Mouse (Mus musculus) activated CD4-positive, CD25-positive, alpha-beta regulatory T cell, adult 4 months (primary cell): ENCODE results near the gene Coro1b. TPM values are rescaled to one million over a fixed set of nuclear protein-coding genes. Genes with fewer than 3 reads are reported as not detected.

Source experiments
- ATAC-seq: one replicate; pipeline ENCODE4 v1.8.0; 2017
- polyA plus RNA-seq, 2 experiments: library from polyadenylated mRNA; unstranded; fragments of 100-300 nt; shearing (Covaris generic); gene quantifications; one replicate each; pipeline ENCODE4 v1.2.1; 2017

Coro1b gene
- polyA plus RNA-seq, 2 experiments from 2014 or later, result 212 to 255 TPM

DNA sequence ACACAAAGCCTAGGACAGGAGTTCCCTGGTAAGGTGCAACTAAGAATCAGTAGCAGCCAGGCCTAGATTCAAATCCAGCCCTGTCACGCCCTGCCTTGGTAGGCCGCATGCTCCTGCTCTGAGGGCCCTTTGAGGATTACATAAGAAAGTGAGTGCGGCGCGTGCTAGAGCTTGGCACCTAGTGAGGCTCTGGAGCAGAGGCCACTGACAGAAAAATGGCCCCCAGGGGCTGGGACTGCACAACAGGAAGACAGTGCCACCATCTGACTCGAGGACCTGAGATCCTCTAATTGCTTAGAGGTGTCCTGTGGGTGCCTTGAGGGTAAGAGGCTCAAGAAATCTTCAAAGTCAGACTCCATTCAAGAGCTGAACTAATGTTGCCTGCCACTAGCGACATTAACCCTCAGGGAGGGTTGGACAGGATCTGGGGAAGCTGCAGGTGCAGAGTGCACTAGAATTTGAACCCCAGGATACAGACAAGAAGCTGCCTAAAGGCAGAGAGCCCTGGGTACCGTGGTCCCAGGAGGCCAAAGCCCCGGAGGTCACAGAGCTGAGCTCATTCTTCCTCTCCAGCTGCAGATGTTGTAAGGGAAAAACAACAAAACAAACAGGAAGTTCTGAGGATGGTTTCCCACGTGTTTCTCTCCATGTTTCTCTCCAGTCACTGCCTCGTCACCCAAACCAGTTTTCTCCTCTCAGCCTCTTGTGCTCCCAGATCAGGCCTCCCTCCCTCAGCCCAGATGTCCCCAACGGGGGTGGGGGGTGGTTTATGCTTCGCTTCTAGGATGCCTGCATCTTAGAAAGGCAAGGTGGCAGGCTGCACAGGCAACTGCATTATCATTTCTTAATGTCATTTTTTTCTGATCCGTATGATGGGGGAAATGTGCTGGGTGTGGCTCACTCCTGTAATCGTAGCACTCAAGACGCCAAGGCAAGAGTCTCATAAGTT, 3.6 kb upstream of the Coro1b start:
- no peak for ATAC-seq

DNA sequence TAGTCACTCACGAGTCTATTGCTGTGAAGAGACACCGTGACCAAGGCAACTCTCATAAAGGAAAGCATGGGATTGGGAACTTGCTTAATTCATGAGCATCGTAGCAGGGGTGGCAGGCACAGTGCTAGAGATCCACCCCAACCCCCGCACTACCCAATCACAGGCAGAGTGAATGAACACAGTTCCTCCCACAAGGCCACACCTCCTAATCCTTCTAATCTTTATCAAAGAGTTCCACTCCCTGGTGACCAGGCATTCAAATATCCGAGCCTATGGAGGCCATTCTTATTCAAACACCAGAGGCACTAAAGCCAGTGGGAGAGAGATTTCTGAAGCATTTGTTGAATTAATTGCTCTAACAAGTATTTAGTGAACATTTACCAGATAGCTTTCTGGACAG, 2.5 kb upstream of the Coro1b start:
- ATAC-seq, result no peak

- ATAC-seq, result no peak
Observed at GRCm38 (mm10) chr19:4146366-4147021, 1.9 kb upstream of the Coro1b start.

DNA sequence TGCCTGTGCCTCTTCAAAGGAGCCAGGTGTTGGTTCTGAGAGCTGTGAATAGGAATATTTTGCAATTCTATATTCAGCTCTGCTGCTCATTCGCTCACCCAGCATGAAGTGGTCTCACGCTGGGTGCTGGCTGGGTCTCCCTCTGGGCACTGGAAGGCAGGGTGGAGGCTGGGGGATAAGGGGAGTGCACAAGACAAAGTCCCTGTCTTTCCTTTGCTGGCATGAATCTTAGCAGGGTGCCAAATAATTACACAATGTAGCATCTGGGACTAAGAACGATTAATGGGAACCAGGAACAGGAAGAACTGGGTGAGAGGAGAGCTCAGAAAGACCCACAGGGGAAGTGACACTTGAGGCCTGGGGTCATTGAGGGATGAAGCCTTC, 1.4 kb upstream of the Coro1b start:
- no peak for ATAC-seq

GRCm38 (mm10) chr19:4147782-4148490, 483 bp upstream of the Coro1b start:
- peak; percentile 13 for ATAC-seq

GRCm38 (mm10) chr19:4148819-4149218, 400 bp downstream of the Coro1b start:
- ATAC-seq, result no peak

- ATAC-seq, result no peak
Observed at GRCm38 (mm10) chr19:4149283-4149682, 864 bp downstream of the Coro1b start.

- ATAC-seq, result no peak
Observed at GRCm38 (mm10) chr19:4149764-4150461, 1.5 kb downstream of the Coro1b start.

- ATAC-seq, result no peak
Observed at GRCm38 (mm10) chr19:4150567-4151487, 2.4 kb downstream of the Coro1b start.

GRCm38 (mm10) chr19:4151488-4151860, 3.1 kb downstream of the Coro1b start:
- ATAC-seq, result no peak

- ATAC-seq, result no peak
Observed at GRCm38 (mm10) chr19:4151898-4152297, 3.5 kb downstream of the Coro1b start.

GRCm38 (mm10) chr19:4152445-4153231, 4.2 kb downstream of the Coro1b start:
- ATAC-seq, result no peak

- no peak for ATAC-seq
Observed at GRCm38 (mm10) chr19:4153232-4153654, 4.8 kb downstream of the Coro1b start, which contains the start of gene Ptprcap. Gene Ptprcap, plus strand, starts transcription at chr19:4153604.

GRCm38 (mm10) chr19:4154437-4155222, 6.2 kb downstream of the Coro1b start:
- peak; percentile 78 for ATAC-seq

GRCm38 (mm10) chr19:4155223-4156072, 7.0 kb downstream of the Coro1b start:
- ATAC-seq, result peak; percentile 33

- ATAC-seq, result no peak
Observed at GRCm38 (mm10) chr19:4156073-4156579, 7.7 kb downstream of the Coro1b start.

DNA sequence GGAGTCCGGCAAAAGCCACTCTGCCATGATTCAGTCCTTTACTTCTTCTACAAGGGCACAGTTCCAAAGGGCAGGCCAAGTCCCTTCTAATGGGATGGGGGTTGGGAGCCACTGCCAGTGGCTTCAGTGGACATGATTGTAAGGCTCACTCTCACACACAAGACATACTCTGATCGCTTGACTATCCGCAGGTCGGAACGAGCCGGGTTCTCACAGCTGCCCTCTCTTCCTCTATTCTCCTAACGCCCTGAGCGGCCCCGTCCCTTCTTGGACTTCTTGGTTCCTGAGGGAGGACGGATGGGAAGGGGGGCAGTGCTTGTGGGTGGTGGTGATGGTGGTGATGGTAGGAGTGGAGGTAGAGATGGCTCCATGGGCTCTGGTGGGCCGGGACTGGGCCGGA, 8.4 kb downstream of the Coro1b start:
- no peak for ATAC-seq

- no peak for ATAC-seq
Observed at GRCm38 (mm10) chr19:4159049-4159448, 10.6 kb downstream of the Coro1b start.
